Mouse (Mus musculus) megakaryocyte progenitor cell, adult 5-6 weeks (primary cell): ENCODE measurements at regions not wholly inside any gene's neighbourhood (a gene's known extent, or its start where the extent isn't known, plus 50 kb on each side); places are given as distances from the start of the nearest gene placed in this dataset.

Source experiments
- ATAC-seq: replicated peaks from 2 replicates; pipeline ENCODE4 v1.8.0; 2016; ENCODE audit warnings: mild to moderate bottlenecking, moderate TSS enrichment, inconsistent platforms; ENCODE audit not compliant: poor library complexity

DNA sequence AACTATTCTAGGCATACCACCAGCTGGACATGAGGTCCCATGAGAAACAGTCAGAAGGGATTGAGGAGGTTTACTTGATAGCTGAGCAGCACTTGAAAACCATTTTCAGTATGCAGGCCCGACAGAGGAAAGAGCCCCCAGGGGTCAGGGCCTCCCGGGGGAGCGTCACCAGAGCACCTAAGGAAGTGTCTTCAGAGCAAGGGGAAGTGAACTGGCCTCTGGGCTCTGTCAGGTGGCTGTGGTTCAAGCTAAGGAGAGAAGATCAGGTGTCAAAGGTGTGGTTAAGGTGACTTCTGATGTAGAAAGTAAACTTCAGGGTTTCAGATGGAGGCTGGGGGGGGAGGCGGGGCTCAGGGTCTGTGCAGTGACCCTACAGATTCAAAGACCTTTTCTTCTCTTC lies 57.3 kb downstream of the Bhlhe40 start:
- peak; percentile 35 for ATAC-seq

- ATAC-seq: peak; percentile 83
These were observed 58.5 kb downstream of the Bhlhe40 start for GRCm38 (mm10) chr6:108718887-108719286.

- ATAC-seq: no peak
These were observed 59.5 kb downstream of the Bhlhe40 start for GRCm38 (mm10) chr6:108719977-108720376.

DNA sequence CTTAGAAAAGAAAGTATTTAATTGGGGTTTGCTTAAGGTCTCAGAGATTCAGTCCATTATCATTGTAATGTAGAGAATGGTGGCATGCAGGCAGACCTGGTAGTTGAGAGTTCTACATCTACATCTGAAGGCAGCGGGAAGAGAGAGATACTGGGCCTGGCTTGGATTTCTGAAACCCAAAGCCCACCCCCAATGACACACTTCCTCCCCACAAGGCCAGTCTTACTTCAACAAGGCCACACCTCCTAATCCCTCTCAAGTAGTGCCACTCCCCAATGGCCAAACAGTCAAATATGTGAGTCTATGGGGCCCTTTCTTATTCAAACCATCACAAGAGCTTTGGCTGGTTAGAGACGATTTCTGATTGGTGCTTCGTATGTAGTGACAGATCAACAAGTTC lies 60.5 kb downstream of the Bhlhe40 start:
- no peak for ATAC-seq

GRCm38 (mm10) chr6:108721557-108721956 lies 61.1 kb downstream of the Bhlhe40 start:
- no peak for ATAC-seq

DNA sequence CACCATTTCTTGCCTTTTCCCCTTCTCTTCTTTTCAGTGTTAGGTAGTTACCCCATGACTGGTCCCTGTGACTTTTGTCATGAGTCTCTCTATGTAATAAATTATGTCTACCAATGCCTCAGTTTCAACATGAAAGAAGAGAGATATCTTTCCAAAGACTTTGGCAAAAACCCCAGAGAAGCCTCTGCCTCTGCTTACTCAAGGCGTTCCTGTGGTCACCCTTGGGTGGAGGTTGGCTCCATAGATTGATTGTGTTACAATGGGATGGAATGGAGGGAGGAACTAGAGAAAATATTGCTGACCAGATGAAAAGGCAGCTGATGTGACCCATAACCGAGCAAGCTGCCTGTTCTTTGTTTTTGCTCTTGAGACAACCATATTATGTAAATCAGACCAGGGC lies 59.7 kb upstream of the Arl8b start:
- ATAC-seq: 0 out of 2 replicates have a peak, but pooled peaks have one; percentile 15

GRCm38 (mm10) chr6:108723751-108724150 lies 59.1 kb upstream of the Arl8b start:
- ATAC-seq: no peak

- ATAC-seq: no peak
These were observed 51.7 kb upstream of the Arl8b start for GRCm38 (mm10) chr6:108731107-108731630.
